Mouse (Mus musculus): ENCODE results near the gene Ccdc8.

DNA sequence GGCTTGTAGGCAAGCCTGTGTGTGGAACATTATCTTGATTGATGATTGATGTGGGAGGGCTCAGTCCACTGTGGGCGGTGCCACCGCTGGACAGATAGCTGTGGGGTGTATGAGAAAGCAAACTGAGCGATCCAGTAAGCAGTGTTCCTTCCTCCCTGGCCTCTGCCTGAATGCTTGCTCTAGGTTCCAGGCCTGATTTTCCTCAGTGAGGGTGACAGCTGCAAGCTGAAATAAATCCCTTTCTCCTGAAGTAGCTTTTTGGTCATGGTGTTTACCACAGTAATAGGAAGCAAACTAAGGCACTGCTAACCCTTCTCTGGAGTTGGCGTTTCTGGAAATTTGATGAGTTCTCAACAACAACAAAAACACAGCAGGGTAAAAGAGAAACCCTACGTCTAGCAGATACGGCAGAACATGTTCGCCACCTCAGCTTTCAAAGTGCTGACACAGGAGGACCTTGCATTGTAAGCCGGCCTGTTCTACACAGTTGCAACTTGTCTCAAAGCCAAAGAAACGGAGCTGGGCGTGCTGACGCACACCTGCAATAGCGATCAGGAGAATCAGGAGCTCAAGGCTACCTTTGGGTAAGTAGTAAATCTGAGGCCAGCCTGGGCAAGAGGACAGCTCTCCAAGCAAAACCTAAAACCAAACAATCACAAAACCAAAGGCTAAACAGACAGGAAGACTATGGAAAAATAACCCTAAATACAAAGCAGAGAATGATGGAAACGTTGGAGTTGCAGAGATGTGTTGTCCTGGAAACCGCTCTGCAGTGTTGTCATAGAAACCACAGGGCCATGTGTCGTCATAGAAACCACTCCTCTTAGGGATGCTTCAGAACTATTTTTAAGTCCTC lies 35.9 kb upstream of the Ccdc8 start:
- TF ChIP-seq RCOR1 (IDR thresholded peaks at IDR 0.05; ENCODE audit: low read depth, low read length) = no peak
- TF ChIP-seq NELFE (IDR thresholded peaks at IDR 0.05; ENCODE audit: low read depth, low read length) = no peak
- no peak for TF ChIP-seq EP300 (IDR thresholded peaks at IDR 0.05; ENCODE audit: low read depth in 1 of 2, low read length in 2 of 2)
- TF ChIP-seq MYC (IDR thresholded peaks at IDR 0.05; ENCODE audit: low read depth, low read length) = no peak
- TF ChIP-seq CTCF (IDR thresholded peaks at IDR 0.05 in 2 of 3, conservative IDR thresholded peaks at IDR 0.05 in 1 of 3; ENCODE audit: control insufficient read depth in 1 of 3, insufficient read depth in 1 of 3, low read depth in 2 of 3, low read length in 3 of 3, poor library complexity in 1 of 3, severe bottlenecking in 1 of 3) = no peak
- no peak for TF ChIP-seq GATA1 (IDR thresholded peaks at IDR 0.05; ENCODE audit: low read depth, low read length)
- no peak for TF ChIP-seq POLR2AphosphoS2 (IDR thresholded peaks at IDR 0.05; ENCODE audit: low read length)
- no peak for TF ChIP-seq SIN3A (IDR thresholded peaks at IDR 0.05; ENCODE audit: low read length)
- TF ChIP-seq MAX (IDR thresholded peaks at IDR 0.05; ENCODE audit: low read length) = no peak
- TF ChIP-seq E2F4 (IDR thresholded peaks at IDR 0.05; ENCODE audit: borderline replicate concordance, low read depth, low read length) = no peak
- TF ChIP-seq POLR2A (IDR thresholded peaks at IDR 0.05; ENCODE audit: control insufficient read depth in 1 of 2, insufficient read depth in 1 of 2, low read depth in 1 of 2, low read length in 2 of 2, poor library complexity in 1 of 2) = no peak
- TF ChIP-seq ZC3H11A (IDR thresholded peaks at IDR 0.05; ENCODE audit: low read depth, low read length) = no peak
- TF ChIP-seq ZNF384 (IDR thresholded peaks at IDR 0.05; ENCODE audit: low read depth, low read length) = no peak; the same call in 1 of the 2 replicates
- no peak for TF ChIP-seq UBTF (IDR thresholded peaks at IDR 0.05; ENCODE audit: borderline replicate concordance, insufficient read depth, low read depth, low read length)
